8 mouse cellular contexts compared by ENCODE assay signal in the genomic region with DNA sequence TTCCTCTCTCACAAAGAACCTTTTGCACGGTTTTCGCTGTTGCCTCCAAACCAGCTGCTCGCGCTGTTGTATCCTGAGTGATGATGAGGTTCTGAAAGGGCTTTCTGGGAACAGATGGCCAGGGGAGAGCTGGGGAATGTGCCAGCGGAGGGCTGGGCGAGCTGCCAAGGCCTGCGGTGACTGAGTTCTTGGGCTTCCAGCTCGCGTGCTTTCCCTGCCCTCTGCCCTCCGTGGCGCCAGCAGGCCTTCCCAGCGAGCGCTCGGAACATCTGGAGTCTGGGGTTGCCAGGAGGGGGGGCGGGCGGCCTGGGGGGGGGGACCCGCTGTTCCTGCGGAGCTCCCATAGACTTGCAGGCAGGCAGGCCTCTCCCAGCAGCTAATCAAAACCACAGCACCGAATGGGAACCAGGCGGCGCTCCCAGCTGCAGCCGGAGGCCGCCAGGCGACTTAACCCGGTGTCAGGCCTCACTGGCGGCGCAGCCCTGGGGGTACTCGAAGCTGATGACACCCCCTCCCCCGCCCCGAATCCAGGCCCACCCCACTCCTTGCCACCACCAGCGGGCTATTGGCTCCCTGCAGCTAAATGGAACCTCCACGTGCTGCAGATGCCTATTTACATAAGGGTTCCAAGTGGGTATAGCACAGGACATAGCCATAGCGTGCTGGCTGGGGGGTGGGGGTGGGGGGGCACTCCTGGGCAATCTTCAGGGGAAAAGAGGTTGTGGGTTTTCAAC. TPM values are rescaled to one million over a fixed set of nuclear protein-coding genes. Genes with fewer than 3 reads are reported as not detected.
DNase-seq lines count a peak whose midpoint lies in the region; ATAC-seq and TF ChIP-seq lines count a peak whose summit lies in the region.

No protein-coding gene starts in this region.

- peaks cover 46% of the 10 kb centered on the region for H3K4me1 ChIP-seq in forebrain, embryonic 16.5 days (replicated peaks; ENCODE audit: control insufficient read depth, insufficient read depth, low read length)
- 0 out of 4 replicates have a peak, but pooled peaks cover 0 to 2% of the 10 kb centered on the region in 2 experiments for H3K4me1 ChIP-seq in liver, embryonic 14.5 days (replicated peaks; ENCODE audit: control insufficient read depth in 2 of 2, insufficient read depth in 2 of 2, low read length in 1 of 2)
- H3K4me1 ChIP-seq in neural tube, embryonic 14.5 days (ENCODE audit: control insufficient read depth, insufficient read depth, low read length) = peaks cover 32% of the 10 kb centered on the region

- no peaks in the 10 kb centered on the region for H3K9me3 ChIP-seq in forebrain, embryonic 16.5 days (ENCODE audit: control insufficient read depth, low read length)
- no peaks in the 10 kb centered on the region for H3K9me3 ChIP-seq in liver, embryonic 14.5 days (ENCODE audit: control insufficient read depth, low read length)
- no peaks in the 10 kb centered on the region for H3K9me3 ChIP-seq in neural tube, embryonic 14.5 days (ENCODE audit: control insufficient read depth, low read length)

- intact Hi-C loops in heart, postnatal 14 days (cut with DNase I) = loop anchor here (2.0 kb wide), 1 partner anchor 28 kb away; no protein-coding TSS in a partner anchor

- H3K79me2 ChIP-seq in C2C12 (ENCODE audit: control insufficient read depth, insufficient read depth) = peaks cover 22% of the 10 kb centered on the region

- H3K36me3 ChIP-seq in C2C12 (ENCODE audit: control insufficient read depth, insufficient read depth) = peaks cover 6% of the 10 kb centered on the region
- no peaks in the 10 kb centered on the region for H3K36me3 ChIP-seq in forebrain, embryonic 16.5 days (ENCODE audit: control insufficient read depth, insufficient read depth)
- no peaks in the 10 kb centered on the region for H3K36me3 ChIP-seq in liver, embryonic 14.5 days (replicated peaks; ENCODE audit: control insufficient read depth, insufficient read depth, low read depth)
- no peaks in the 10 kb centered on the region for H3K36me3 ChIP-seq in neural tube, embryonic 14.5 days (ENCODE audit: control insufficient read depth, insufficient read depth, low read length)

- peak; percentile 91 for ATAC-seq in forebrain, embryonic 16.5 days
- peak; percentile 55 for ATAC-seq in liver, embryonic 14.5 days (ENCODE audit: insufficient read depth)
- peak; percentile 91 for ATAC-seq in neural tube, embryonic 14.5 days (ENCODE audit: low read depth)

- peak overlapping the region; percentile 89 for H3K27ac ChIP-seq in forebrain, embryonic 16.5 days (ENCODE audit: low read length)
- H3K27ac ChIP-seq in liver, embryonic 14.5 days = no peak overlapping the region
- H3K27ac ChIP-seq in neural tube, embryonic 14.5 days (ENCODE audit: low read depth, low read length) = peak overlapping the region; percentile 80

- no peak overlapping the region for H3ac ChIP-seq in C2C12 (ENCODE audit: control insufficient read depth, insufficient read length, low read depth)

- 1% methylated on average over 31 of the region's 33 CpGs for WGBS in forebrain, embryonic 16.5 days
- WGBS in large intestine, adult 2 months = under 1% methylated on average over 33 of the region's 33 CpGs
- 8% methylated on average over 33 of the region's 33 CpGs for WGBS in liver, embryonic 14.5 days (ENCODE audit: insufficient replicate concordance)
- WGBS in neural tube, embryonic 14.5 days = 2% methylated on average over 32 of the region's 33 CpGs

- no peak overlapping the region for H3K4me3 ChIP-seq in C2C12 (ENCODE audit: insufficient read depth, poor library complexity, severe bottlenecking)
- H3K4me3 ChIP-seq in forebrain, embryonic 16.5 days (replicated peaks; ENCODE audit: low read length) = peak overlapping the region; percentile 27
- no peak overlapping the region; a peak in 1 of 4 replicates for H3K4me3 ChIP-seq in liver, embryonic 14.5 days (ENCODE audit: insufficient read depth in 1 of 2, low read depth in 2 of 2, low read length in 2 of 2)
- no peak overlapping the region; the same call in 1 of the 2 replicates for H3K4me3 ChIP-seq in neural tube, embryonic 14.5 days (ENCODE audit: low read depth, low read length)

- peak overlapping the region; percentile 54 for H3K4me2 ChIP-seq in forebrain, embryonic 16.5 days (ENCODE audit: low read length)
- H3K4me2 ChIP-seq in liver, embryonic 14.5 days (ENCODE audit: low read depth) = peak overlapping the region; percentile 41; the same call in 1 of the 2 replicates
- H3K4me2 ChIP-seq in neural tube, embryonic 14.5 days (ENCODE audit: low read depth, low read length) = peak overlapping the region; percentile 38

- H3K27me3 ChIP-seq in C2C12 (ENCODE audit: control insufficient read depth, insufficient read depth, insufficient read length) = no peaks in the 10 kb centered on the region
- no peaks in the 10 kb centered on the region for H3K27me3 ChIP-seq in forebrain, embryonic 16.5 days (replicated peaks; ENCODE audit: control insufficient read depth, insufficient read depth, low read length)
- peaks cover 17% of the 10 kb centered on the region for H3K27me3 ChIP-seq in liver, embryonic 14.5 days (ENCODE audit: control insufficient read depth, insufficient read depth, low read length)
- no peaks in the 10 kb centered on the region for H3K27me3 ChIP-seq in neural tube, embryonic 14.5 days (ENCODE audit: control insufficient read depth, insufficient read depth, low read length)

- TF ChIP-seq EP300 in liver, embryonic 14.5 days (IDR thresholded peaks at IDR 0.05; ENCODE audit: low read depth) = no peak

- peaks cover 2% of the 10 kb centered on the region for H3K79me3 ChIP-seq in C2C12 (ENCODE audit: low read depth)

- H3K9ac ChIP-seq in forebrain, embryonic 16.5 days (replicated peaks; ENCODE audit: low read depth, low read length) = peak overlapping the region; percentile 43
- H3K9ac ChIP-seq in liver, embryonic 14.5 days (replicated peaks) = no peak overlapping the region
- H3K9ac ChIP-seq in neural tube, embryonic 14.5 days (replicated peaks; ENCODE audit: low read depth, low read length) = peak overlapping the region; percentile 34

- DNase-seq in cerebellum, adult 11 months = peak; percentile 98
- DNase-seq in heart, postnatal 14 days = peak; percentile 99 to 100
- peak; percentile 81 for DNase-seq in large intestine, adult 2 months (ENCODE audit: low read depth, low spot score)
- peak in 2 of 3 experiments; percentile 3 to 24 for DNase-seq in liver, embryonic 14.5 days (ENCODE audit: low read depth in 3 of 3, low spot score in 3 of 3)
- peak; percentile 98 for DNase-seq in testis, postnatal 10 days (ENCODE audit: low spot score)

- TF ChIP-seq CTCF in C2C12 (IDR thresholded peaks at IDR 0.05; ENCODE audit: control insufficient read depth, insufficient read depth, insufficient read length) = no peak
- 0 out of 2 replicates have a peak, but pooled peaks have one; percentile 12 for TF ChIP-seq CTCF in liver, embryonic 14.5 days (IDR thresholded peaks at IDR 0.05; ENCODE audit: low read depth)

TF ChIP-seq in C2C12, 6 proteins besides CTCF, POLR2A, EP300 and RAD21:
- TF ChIP-seq MAX (IDR thresholded peaks at IDR 0.05) (peak; percentile 74), MYOG (IDR thresholded peaks at IDR 0.05; ENCODE audit: control insufficient read depth, extremely low read depth, insufficient read length) (no peak), USF1 (IDR thresholded peaks at IDR 0.05; ENCODE audit: low read depth) (no peak), CEBPB (IDR thresholded peaks at IDR 0.05; ENCODE audit: low read depth) (no peak), MYOD1 (IDR thresholded peaks at IDR 0.05; ENCODE audit: control insufficient read depth, insufficient read length, low read depth) (peak; percentile 94), FOSL1 (IDR thresholded peaks at IDR 0.05; ENCODE audit: insufficient read depth, low read length, poor library complexity, severe bottlenecking) (no peak)

RNA-seq across cellular contexts. Expression of a gene that starts 18.5 kb away (rescaled TPM):
- 34.4 TPM for polyA plus RNA-seq in C2C12 (2012; fragmentation: generic; extraction: Trizol)
- 2.7 and 3.0 TPM in 2 replicates for polyA plus RNA-seq in forebrain, embryonic 16.5 days (2015; fragmentation: Nextera tagmentation; extraction: Ambion mirVana)
- total RNA-seq in heart, postnatal 14 days (2021) = 10 to 100 TPM; 10.1 to 11.3 TPM
- 5.5 and 5.9 TPM in 2 replicates for polyA plus RNA-seq in large intestine, adult 2 months (2012; rRNA removed)
- polyA plus RNA-seq in liver, embryonic 14.5 days (2012; rRNA removed) = 0.40 and 0.48 TPM in 2 replicates
- 0.29 and 0.53 TPM in 2 replicates for polyA plus RNA-seq in liver, embryonic 14.5 days (2014; fragmentation: Nextera tagmentation; extraction: Ambion mirVana)
- 1.1 and 2.4 TPM in 2 replicates for polyA plus RNA-seq in neural tube, embryonic 14.5 days (2014; fragmentation: Nextera tagmentation; extraction: Ambion mirVana)

Comparison
In these comparisons a context has a peak if more than half of its experiments do, and no peak if none do; other contexts are left out.
1. DNase-seq: peak in every context shown above with its lines; median percentile 100 in heart, postnatal 14 days; 98 in cerebellum, adult 11 months; 98 in testis, postnatal 10 days; 81 in large intestine, adult 2 months; 14 in liver, embryonic 14.5 days.